Mouse (Mus musculus): ENCODE data around the gene Zfp94. TPM values are rescaled to one million over a fixed set of nuclear protein-coding genes. Genes with fewer than 3 reads are reported as not detected.
A peak's percentile ranks its signal among the peaks of the same experiment; 100 is the strongest.

The Zfp94 gene
- 2.1 and 3.1 TPM in 2 replicates for polyA plus RNA-seq (2012; rRNA removed)

GRCm38 (mm10) chr7:24316567-24317092, at the start of gene Zfp94:
TSS of gene Zfp94 (minus strand) at chr7:24316666.
- DNase-seq (ENCODE audit: low read depth, low spot score) = peak; percentile 91
- under 1% methylated on average over 33 of the region's 33 CpGs for WGBS

GRCm38 (mm10) chr7:24365258-24366014, 49.0 kb upstream of the Zfp94 start:
- 58% methylated on average over 5 of the region's 5 CpGs for WGBS
- DNase-seq (ENCODE audit: low read depth, low spot score) = no peak

- 8% methylated on average over 10 of the region's 10 CpGs for WGBS
- peak; percentile 76 for DNase-seq (ENCODE audit: low read depth, low spot score)
Observed at GRCm38 (mm10) chr7:24364827-24365226, 48.4 kb upstream of the Zfp94 start.

GRCm38 (mm10) chr7:24363228-24363627, 46.8 kb upstream of the Zfp94 start:
- 12% methylated on average over 7 of the region's 7 CpGs for WGBS
- DNase-seq (ENCODE audit: low read depth, low spot score) = no peak

GRCm38 (mm10) chr7:24361001-24361400, 44.5 kb upstream of the Zfp94 start:
- WGBS = 61% methylated on average over 4 of the region's 4 CpGs
- DNase-seq (ENCODE audit: low read depth, low spot score) = no peak

GRCm38 (mm10) chr7:24359269-24359668, 42.8 kb upstream of the Zfp94 start:
- 26% methylated on average over 9 of the region's 9 CpGs for WGBS
- DNase-seq (ENCODE audit: low read depth, low spot score) = no peak

GRCm38 (mm10) chr7:24357899-24358298, 41.4 kb upstream of the Zfp94 start:
- 51% methylated on average over 4 of the region's 4 CpGs for WGBS
- DNase-seq (ENCODE audit: low read depth, low spot score) = no peak

- WGBS = 60% methylated on average over 10 of the region's 10 CpGs
- DNase-seq (ENCODE audit: low read depth, low spot score) = no peak
Observed at GRCm38 (mm10) chr7:24356081-24356480, 39.6 kb upstream of the Zfp94 start.

GRCm38 (mm10) chr7:24355646-24356045, 39.2 kb upstream of the Zfp94 start:
- 70% methylated on average over 6 of the region's 6 CpGs for WGBS

GRCm38 (mm10) chr7:24348896-24349295, 32.4 kb upstream of the Zfp94 start, which contains the start of gene Lypd5:
TSS of gene Lypd5 (plus strand) at chr7:24349196.
- no peak for DNase-seq (ENCODE audit: low read depth, low spot score)
- 30% methylated on average over 6 of the region's 6 CpGs for WGBS

More at GRCm38 (mm10) chr7:24355646-24356045, 39.2 kb upstream of the Zfp94 start:
- DNase-seq (ENCODE audit: low read depth, low spot score) = no peak

- WGBS = 72% methylated on average over 5 of the region's 5 CpGs
- no peak for DNase-seq (ENCODE audit: low read depth, low spot score)
Observed at GRCm38 (mm10) chr7:24346444-24346843, 30.0 kb upstream of the Zfp94 start.

- no peak for DNase-seq (ENCODE audit: low read depth, low spot score)
- WGBS = 76% methylated on average over 7 of the region's 7 CpGs
Observed at GRCm38 (mm10) chr7:24343701-24344272, 27.3 kb upstream of the Zfp94 start.

- DNase-seq (ENCODE audit: low read depth, low spot score) = no peak
- 56% methylated on average over 2 of the region's 2 CpGs for WGBS
Observed at GRCm38 (mm10) chr7:24338241-24338640, 21.8 kb upstream of the Zfp94 start.

GRCm38 (mm10) chr7:24335699-24336309, 19.3 kb upstream of the Zfp94 start:
- 10% methylated on average over 5 of the region's 5 CpGs for WGBS
- peak; percentile 36 for DNase-seq (ENCODE audit: low read depth, low spot score)

GRCm38 (mm10) chr7:24333304-24333986, 17.0 kb upstream of the Zfp94 start, which contains the start of gene Tescl:
TSS of gene Tescl (minus strand) at chr7:24333936.
- DNase-seq (ENCODE audit: low read depth, low spot score) = no peak
- 36% methylated on average over 49 of the region's 49 CpGs for WGBS

- 55% methylated on average over 14 of the region's 14 CpGs for WGBS
- DNase-seq (ENCODE audit: low read depth, low spot score) = no peak
Observed at GRCm38 (mm10) chr7:24327281-24327975, 11.0 kb upstream of the Zfp94 start.

GRCm38 (mm10) chr7:24326273-24327135, 10.0 kb upstream of the Zfp94 start:
- 53% methylated on average over 20 of the region's 20 CpGs for WGBS
- no peak for DNase-seq (ENCODE audit: low read depth, low spot score)

- WGBS = 28% methylated on average over 13 of the region's 13 CpGs
- DNase-seq (ENCODE audit: low read depth, low spot score) = no peak
Observed at GRCm38 (mm10) chr7:24325675-24326128, 9.2 kb upstream of the Zfp94 start.
